Mouse (Mus musculus): ENCODE measurements around the gene Fn1.

Fn1 gene

DNA sequence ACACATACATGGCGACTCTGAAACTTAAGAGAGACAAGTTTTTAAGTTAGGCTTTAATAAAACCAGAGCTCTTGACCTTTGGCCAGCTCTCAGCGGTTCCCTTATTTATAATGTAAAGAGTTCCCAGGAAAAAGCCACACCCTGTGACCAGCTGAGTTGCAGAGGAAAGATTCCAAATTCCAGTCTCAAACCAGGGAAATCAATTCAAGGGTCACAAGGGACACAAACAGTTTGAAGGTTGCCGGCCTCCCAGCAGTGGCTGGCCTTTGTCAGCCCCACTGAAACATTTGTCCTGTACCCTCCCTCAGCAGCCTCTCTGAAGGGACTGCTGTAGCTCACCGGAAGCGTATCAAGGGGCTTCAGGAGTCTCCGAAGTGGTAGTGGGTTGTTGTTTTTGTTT is 2.3 kb downstream of the Fn1 start:
- DNase-seq (ENCODE audit: low spot score in 2 of 2): no peak

DNA sequence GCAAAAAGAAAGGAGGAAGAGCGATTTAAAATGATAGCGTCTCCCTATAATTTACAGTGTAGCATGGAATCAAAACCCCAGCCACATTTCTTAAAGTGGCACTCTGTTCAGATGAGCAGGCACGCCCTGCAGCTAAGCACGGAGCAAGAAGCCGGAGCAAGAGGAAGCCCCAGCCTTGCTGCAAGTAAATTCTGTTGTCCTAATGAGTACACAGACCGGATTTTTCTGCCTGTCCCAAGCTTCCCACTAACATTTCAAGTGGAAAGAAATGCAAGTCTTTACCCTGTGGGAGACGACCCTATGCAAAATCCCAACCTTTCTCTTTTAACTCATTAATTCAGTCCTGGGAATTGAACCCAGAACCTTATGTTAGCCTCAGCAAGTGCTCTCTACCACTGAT is 4.8 kb downstream of the Fn1 start:
- DNase-seq (ENCODE audit: low spot score in 2 of 2): no peak

DNA sequence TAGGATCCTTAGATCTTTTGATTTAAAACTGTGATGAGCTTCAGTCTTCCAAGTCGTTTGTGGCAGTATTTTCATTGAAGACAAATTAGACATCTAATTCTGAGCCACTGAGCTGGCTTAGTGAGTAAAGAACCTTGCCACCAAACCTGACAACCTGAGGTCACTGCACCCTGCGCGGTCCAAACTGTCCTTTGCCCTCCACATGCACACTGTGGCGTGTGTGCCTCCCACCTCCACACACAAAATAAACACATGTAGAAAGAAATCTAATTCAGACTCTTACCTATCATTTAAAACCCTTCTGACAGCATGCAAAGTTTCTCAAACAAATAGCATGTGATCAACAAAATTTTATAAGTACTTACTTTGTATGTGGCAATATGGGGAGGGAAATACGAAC is 6.2 kb downstream of the Fn1 start:
- no peak for DNase-seq (ENCODE audit: low spot score in 2 of 2)

DNA sequence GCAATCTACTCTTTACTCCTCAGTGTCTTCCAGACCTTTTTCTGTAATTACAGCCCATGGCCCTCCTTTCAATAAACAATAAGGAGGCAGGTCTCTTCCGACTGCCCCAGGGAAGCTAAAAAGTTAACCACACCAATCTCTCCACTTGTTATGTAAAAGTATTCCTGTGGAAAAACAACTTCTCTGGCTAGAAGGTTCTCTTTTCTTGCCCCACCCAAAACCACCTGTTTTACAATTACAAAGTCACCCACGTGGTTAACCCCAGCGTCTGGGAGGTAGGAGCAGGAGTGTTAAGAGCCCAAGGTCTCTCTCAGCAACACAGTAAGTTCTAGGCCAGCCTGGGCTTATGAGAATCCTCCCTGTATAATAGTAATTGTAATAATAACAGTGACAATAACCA is 7.0 kb downstream of the Fn1 start:
- no peak for DNase-seq (ENCODE audit: low spot score in 2 of 2)

DNA sequence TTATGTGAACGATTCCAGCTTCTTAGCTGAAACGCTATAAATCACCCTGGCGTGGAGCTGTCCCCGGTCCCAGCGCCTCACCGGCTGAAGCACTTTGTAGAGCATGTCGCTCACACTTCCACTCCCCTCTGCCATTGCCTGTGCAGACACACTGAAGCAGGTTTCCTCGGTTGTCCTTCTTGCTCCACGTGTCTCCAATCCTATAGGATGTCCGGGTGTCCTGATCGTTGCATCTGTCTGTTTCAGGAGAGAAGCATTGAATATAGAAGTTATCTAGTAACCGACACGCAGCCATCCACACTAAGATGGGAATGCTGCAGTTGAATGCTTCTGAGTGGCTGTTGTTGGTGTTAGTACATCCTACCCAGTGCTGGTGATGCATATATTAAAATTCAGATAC is 7.5 kb downstream of the Fn1 start:
- DNase-seq (ENCODE audit: low spot score in 2 of 2): no peak

DNA sequence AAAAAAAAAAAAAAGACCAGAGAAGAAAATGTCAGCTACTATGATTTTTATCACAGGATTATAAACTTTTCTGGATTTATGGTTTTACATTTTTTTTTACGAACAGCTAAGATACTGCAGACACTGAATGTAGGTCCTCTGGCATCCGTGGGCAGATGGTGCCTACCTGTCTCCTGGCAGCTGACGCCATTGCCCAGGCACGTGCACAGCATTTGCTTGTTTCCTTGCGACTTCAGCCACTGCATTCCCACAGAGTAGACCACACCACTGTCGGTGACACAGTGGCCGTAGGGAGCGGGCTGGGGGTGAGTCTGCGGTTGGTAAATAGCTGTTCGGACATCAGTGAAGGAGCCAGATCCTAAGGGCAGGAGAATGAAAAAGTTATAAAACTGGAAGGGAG is 10.2 kb downstream of the Fn1 start:
- no peak for DNase-seq (ENCODE audit: low spot score in 2 of 2)

DNA sequence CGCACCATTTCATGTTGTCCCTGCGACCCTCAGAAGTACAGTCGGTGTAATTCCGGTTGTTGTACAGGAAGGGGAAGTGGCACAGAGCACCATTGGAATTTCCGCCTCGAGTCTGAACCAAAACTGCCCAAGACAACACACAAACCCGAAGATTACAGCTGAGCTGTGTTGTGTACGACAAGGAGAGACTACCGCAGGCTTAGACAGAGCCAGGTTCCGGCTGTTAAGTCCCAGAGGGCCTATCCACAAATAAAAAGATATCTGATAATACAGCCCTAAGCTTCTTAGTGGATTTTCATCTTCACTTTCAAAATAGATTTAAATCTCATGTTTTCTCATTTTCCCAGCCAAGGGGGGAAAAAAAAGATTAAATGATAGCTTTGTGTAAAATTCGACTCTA is 11.8 kb downstream of the Fn1 start:
- DNase-seq (ENCODE audit: low spot score in 2 of 2): no peak

DNA sequence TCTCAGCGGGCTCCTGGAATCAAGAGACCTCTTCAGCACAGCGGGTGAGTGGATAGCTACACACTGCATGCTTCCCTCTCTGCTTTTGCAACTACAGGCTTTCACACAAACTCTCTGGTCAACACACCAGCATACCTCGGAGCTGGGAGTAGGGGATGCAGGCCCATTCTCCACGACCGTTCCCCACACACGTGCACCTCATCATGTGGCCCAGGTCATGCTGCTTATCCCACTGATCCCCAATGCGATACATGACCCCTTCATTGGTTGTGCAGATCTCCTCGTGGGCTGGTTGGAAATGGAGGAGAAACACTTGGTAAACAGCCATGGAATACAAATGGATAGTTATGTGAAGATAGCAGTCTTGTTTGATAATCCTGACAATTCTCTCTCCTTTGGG is 12.8 kb downstream of the Fn1 start:
- no peak for DNase-seq (ENCODE audit: low spot score in 2 of 2)

DNA sequence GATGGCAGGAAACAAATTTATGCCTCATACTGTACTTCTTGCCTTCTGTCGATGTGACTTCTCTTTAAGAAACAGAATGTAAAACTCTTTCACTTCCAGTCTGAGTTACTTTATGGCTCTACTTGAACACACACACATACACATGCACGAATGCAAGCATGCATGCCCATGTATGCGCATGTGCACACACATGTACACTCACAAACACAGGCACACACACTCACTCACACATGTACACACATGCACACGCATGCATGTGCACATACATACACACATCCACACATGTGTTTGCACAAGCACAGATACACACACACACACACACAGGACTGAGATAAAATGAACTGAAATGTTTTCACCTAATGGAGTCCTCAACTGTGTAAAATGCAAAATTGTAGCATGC is 16.3 kb downstream of the Fn1 start:
- DNase-seq (ENCODE audit: low spot score in 2 of 2): no peak

DNA sequence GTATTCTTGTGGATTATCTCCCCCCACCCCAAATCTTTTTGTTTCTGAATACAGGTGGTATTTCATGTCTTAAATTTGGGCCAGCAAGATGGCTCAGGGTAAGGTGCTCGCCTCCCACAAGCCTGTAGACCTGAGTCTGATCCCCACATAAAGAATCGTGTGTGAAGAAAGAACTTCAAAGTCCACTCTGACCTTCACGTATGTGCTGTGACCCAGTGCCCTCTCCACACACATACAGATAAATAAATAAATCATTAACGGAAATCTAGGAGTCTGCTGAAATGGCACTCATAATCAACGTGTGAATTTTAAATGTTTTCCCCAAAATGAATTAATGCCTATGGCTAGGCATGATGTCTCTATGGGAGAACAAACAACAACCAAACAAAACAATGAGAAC is 16.9 kb downstream of the Fn1 start:
- no peak for DNase-seq (ENCODE audit: low spot score in 2 of 2)

DNA sequence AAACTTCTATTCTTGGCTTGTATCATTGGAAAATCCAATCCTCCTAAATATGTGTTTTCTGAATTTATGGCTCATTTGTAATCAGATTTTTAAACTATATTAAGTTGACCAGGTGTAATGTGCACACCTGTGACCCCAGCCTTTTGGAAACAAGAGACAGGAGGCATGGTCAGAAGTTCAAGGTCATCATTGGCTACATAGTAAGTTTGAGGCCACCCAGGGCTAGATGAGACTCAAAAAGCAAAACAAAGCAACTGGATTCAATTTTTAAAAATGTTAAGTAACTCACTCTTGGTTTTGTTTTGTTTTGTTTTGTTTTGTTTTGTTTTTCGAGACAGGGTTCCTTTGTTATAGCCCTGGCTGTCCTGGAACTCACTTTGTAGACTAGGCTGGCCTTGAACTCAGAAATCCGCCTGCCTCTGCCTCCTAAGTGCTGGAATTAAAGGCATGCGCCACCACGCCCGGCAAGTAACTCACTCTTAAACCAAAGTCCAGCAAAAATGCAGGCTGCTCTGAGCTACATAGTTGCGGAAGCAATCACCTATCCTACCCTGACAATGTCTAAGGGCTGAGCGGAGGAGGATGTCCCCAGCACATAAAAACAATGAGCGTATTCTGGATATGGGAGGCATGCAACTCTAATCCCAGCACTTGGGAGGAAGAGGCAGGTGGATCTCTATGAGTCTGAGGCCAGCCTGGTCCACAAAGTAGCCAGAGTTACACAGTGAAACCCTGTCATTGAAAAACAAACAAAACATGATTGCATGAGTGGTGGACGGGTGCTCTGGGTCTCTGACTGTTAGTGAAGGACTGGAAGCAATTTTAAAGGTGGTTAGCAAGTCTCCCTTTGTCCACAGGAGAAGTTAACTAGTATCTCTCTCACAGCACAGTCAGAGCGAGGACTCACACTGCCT is 17.6 kb downstream of the Fn1 start:
- no peak for DNase-seq (ENCODE audit: low spot score in 2 of 2)

DNA sequence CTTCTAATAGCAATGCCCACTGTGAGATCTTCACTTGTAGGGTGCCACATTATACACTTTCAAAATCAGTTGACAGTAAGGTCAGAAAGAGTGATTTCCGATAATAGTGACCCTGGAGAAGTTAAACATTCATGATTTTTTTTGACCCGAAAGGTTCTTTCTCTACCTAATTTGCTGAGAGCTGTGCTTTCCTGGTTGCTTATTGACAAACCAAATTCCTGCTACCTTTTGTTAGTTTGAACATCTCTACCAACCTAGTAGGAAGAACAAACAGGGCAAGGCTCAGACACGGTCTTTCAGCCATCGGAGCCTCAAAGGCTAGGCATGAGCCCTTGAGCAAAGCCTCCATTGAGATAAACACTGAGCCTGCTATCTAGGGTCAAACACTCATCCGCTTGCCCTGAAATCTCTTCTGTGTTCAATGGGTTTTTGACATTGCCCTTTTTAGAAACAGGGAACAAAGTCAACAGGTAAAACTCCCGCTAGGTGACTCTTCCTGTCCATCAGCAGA is 18.5 kb downstream of the Fn1 start:
- DNase-seq (ENCODE audit: low spot score in 2 of 2): no peak

DNA sequence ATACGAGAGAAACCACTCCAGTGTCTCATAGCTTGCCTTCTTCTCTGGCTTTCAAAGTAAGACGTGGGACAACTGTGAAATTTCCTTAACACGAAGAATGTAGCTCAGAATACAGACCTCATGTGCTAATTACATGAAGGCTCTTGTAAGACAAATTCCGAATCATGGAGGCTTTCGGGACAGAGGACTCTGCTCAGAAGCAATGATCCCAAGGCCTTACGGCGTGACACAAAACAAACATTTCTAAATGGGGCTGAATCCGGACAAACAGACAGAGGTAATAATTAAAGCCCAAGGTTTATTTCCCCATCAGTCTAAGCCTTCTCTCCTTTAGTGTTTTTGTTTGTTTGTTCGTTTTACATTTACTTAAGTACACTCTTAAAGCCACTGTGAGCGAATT is 20.6 kb downstream of the Fn1 start:
- DNase-seq (ENCODE audit: low spot score in 2 of 2): no peak

DNA sequence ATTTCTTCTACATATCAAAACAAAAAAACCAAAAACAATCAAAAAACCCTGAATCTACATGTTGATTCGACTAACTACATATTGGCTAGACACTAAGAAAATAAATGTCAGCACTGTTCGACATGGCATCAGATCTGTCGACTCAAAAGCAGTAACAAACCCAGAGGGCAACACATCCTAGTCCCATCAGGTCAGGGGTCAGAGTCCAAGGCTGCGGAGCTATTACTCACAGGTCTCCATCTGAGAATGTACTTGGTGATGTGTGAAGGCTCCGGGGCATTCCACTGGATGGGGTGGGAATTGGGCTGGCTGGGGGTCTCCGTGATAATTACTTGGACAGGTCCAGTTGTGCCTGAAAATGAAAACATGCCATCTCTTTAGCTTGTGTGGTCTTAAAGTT is 21.2 kb downstream of the Fn1 start:
- no peak for DNase-seq (ENCODE audit: low spot score in 2 of 2)

DNA sequence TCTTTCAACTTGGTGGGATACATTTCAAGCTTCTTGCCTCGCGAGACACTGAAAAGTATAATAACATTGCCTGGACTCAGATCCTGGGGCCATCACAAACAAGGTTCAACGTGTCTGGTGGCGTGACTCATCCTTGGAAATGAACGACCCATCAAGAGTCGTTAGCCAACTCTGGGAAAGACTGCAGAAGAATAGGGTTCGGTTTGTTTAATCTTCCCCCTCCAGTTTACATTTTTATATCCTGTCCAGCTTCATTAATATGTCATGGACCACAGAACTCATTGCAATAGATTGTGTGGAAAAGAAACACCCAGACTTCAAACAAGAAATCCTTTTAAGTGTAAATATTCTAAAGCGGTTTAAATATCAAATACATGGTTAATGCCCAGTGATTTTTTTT is 22.8 kb downstream of the Fn1 start:
- DNase-seq (ENCODE audit: low spot score in 2 of 2): no peak

DNA sequence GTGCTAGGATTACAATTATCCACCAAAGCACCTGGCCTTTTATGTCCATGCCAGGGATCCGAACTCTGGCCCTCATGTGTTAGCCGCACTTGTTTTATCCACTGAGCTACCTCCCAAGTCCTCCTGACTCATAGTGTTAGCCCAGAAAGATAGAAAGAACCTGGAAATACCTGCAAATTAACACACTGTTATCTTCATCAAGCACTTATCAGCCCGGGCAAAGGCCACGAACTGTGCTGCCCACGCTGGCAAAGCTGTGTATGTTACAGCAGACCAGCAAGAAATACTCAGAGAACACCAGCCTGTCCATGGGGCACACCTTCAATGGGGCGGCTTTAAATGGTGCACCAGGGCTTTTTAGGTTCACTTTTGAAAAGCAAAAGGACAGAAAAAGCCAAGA is 29.4 kb downstream of the Fn1 start:
- no peak for DNase-seq (ENCODE audit: low spot score in 2 of 2)

DNA sequence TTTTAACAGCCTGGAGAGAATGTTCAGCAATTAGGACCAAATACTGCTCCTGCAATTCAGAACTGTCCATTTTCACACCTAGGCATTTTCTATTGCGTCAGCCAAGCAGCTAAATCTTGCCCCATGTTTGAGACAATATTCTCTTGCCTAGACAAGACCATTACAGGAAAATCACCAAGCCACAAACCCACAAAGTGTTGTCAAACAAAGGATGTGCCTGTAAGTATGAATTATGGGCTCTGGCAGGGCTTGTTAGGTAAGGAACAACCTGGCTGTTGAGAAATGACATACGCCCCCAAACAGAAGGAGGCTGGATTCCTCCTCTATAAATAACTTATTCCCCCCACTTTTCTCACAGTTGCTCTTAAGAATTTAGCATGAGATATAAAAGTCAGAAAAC is 31.5 kb downstream of the Fn1 start:
- DNase-seq (ENCODE audit: low spot score in 2 of 2): no peak

DNA sequence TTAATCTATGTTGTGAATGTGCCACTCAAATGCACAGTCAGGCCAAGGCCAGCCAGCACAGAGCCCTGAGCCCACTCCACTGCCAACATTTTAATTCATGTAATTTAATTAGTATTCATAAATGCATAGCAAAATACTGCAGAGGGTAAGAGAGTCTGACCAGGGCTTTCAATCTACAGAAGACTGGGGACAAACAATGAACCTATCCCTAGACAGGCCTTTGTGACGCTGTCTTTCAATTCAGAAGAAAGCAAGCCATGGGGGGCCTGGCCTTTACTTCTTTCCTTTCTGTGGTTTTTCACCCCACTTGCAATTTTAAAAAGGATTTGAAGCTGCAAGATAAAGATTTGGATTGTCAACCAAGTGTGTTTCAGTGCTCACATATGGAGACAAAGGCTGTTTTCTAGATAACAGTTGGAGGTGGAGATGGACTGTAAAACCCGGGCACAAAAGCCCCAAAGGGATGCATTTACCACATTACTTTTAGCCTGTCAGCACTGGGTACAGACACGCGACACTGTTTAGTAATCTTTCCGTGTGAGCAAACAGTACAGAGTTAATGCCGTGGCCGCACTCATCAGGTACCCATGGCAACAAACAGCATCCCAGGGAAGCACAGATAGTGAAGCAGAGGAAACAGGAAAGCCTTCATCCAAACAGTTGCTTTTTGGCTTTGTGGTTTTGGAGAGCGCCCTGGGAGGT is 38.3 kb downstream of the Fn1 start:
- DNase-seq (ENCODE audit: low spot score in 2 of 2): no peak

DNA sequence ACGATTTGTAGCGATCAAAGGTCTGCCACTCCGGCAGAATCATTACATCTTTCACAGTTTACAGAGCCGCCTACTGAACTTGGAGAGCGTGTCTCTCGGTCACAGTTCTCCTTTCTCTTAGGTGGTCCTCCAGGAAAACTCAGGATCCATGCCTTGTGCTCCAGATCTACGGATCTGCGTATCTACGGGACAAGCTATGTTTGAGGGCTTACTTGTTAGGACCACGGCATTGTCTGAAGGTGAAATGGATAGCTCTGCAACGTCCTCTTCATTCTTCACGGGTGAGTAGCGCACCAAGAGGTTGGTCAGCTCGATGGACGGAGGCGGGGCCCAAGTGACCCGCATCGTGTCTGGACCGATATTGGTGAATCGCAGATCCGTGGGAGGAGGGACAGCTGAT is 40.7 kb downstream of the Fn1 start:
- no peak for DNase-seq (ENCODE audit: low spot score in 2 of 2)

DNA sequence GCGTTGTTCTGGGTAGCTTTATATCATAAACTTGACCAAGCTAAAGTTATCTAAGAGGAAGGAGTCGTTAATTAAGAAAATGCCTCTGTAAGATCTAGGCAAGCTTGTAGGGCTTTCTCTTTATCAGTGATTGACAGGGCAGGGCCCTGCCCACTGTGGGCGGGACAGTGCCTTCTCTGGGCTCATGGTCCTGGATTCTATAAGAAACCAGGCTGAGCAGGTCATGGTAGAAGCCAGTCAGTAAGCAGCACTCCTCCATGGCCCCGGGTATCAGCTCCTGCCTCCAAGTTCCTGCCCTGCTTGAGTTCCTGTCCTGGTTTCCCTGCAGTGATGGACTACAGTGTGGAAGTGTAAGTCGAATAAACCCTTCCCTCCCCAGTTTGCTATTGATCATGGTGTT is 43.1 kb downstream of the Fn1 start:
- DNase-seq (ENCODE audit: low spot score in 2 of 2): no peak

DNA sequence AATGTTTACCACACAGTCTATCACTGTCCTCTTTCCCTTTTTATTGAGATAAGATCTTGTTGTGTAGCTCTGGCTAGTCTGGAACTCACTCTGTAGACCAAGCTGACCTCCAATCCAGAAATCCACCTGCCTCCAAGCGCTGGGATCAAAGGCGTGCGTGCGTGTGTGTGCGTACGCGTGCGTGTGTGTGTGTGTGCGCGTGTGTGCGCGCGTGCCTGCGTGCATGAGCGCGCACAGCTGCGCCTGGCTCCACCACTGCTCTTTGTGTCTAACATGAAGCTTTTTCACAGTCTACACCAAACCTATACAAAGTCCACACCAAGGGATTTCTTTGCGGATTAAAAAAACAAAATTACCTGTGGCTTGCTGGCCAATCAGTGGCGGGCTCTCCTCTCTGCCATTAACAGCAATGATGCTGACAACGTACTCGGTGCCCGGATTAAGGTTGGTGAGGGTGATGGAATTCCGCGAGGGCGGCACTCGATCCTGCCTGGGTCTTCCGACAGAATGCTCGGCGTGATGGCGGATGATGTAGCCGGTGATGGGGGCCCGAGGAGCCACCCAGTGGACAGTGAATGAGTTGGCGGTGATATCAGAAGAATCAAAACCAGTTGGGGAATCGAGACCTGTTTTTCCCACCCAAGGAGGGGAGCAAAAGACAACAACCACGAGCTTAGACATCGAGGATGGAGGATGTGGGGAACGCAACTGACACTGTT is 43.8 kb downstream of the Fn1 start:
- no peak for DNase-seq (ENCODE audit: low spot score in 2 of 2)

DNA sequence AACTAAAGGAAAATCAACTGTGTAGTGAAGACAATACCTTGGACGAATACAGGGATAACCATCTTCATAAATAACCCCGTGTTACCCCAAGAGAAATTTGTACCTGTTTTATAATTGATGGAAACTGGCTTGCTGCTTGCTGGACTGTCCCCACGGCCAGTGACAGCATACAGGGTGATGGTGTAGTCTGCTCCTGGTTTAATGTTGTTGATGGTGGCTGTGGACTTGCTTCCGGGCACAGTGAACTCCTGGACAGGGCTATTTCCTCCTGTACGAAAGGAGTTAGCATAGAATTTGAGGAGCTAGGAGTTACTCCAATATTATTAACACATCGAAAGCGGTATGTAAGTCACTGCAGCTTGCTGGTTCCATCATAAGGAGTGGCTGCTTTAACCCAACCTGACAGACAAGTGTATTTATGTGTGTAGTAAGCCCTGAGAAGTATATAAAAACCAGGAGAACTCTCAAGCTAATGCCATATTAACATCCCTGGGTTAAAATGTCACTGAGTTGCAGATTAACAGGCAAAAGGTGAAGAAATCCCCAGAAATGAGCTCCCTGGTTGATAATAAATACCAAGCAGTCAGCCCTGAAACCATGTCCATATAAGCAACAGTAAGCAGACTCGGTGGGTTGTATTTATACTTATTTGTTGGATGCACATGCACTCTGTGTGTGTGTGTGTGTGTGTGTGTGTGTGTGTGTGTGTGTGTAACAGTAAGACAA is 46.2 kb downstream of the Fn1 start:
- no peak for DNase-seq (ENCODE audit: low spot score in 2 of 2)
